Mouse (Mus musculus) embryonic facial prominence, embryonic 12.5 days (tissue): ENCODE data around the gene Clpx. TPM values are rescaled to one million over a fixed set of nuclear protein-coding genes. Genes with fewer than 3 reads are reported as not detected.
"Not testable (repeated sequence)": the region's sequence is repeated elsewhere in the genome, so short reads cannot be mapped to it uniquely, and the experiment has no call there.

Source experiments
- ATAC-seq: fragments of 200-750 bp; cut with Nextera tagmentation; 2 replicates; pipeline ENCODE4 v1.8.0; 2017; ENCODE audit not compliant: insufficient number of reproducible peaks, insufficient read depth, low FRiP score, low TSS enrichment
- H3K27ac ChIP-seq: fragments of 300-500 bp; sonication (generic); 2 replicates; pipeline ENCODE4 v1.5.1; 2016; ENCODE audit warnings: mild to moderate bottlenecking
- H3K27me3 ChIP-seq: fragments of 300-500 bp; sonication (generic); 2 replicates; pipeline ENCODE4 v1.6.1; 2016; ENCODE audit warnings: mild to moderate bottlenecking, moderate library complexity
- H3K36me3 ChIP-seq: fragments of 300-500 bp; sonication (generic); 2 replicates; pipeline ENCODE4 v1.6.1; 2016; ENCODE audit warnings: mild to moderate bottlenecking
- H3K4me1 ChIP-seq: fragments of 300-500 bp; sonication (generic); 2 replicates; pipeline ENCODE4 v1.6.1; 2016
- H3K4me2 ChIP-seq: fragments of 300-500 bp; sonication (generic); replicated peaks from 2 replicates; pipeline ENCODE4 v1.6.1; 2016; ENCODE audit warnings: mild to moderate bottlenecking, moderate library complexity
- H3K4me3 ChIP-seq: fragments of 300-500 bp; sonication (generic); 2 replicates; pipeline ENCODE4 v1.5.1; 2016; ENCODE audit warnings: mild to moderate bottlenecking
- H3K9ac ChIP-seq: fragments of 300-500 bp; sonication (generic); 2 replicates; pipeline ENCODE4 v1.6.1; 2016; ENCODE audit warnings: mild to moderate bottlenecking, moderate library complexity
- H3K9me3 ChIP-seq: fragments of 300-500 bp; sonication (generic); 2 replicates; pipeline ENCODE4 v1.6.1; 2016; ENCODE audit warnings: mild to moderate bottlenecking, moderate library complexity
- WGBS: fragments of 180-500 bp; shearing (Covaris S2); methylation state at CpG from one replicate; pipeline ENCODE4 v1.1.7; 2016; 5-methylcytosine and 5-hydroxymethylcytosine counted together
- polyA plus RNA-seq: library from polyadenylated mRNA; unstranded; fragments of >200 nt; fragmentation: Nextera tagmentation; extraction: Ambion mirVana; gene quantifications from 2 replicates; pipeline ENCODE4 v1.2.1, GENCODE M21; 2016

Gene Clpx
- polyA plus RNA-seq, 1 experiment from 2014 or later: 59.1 TPM

DNA sequence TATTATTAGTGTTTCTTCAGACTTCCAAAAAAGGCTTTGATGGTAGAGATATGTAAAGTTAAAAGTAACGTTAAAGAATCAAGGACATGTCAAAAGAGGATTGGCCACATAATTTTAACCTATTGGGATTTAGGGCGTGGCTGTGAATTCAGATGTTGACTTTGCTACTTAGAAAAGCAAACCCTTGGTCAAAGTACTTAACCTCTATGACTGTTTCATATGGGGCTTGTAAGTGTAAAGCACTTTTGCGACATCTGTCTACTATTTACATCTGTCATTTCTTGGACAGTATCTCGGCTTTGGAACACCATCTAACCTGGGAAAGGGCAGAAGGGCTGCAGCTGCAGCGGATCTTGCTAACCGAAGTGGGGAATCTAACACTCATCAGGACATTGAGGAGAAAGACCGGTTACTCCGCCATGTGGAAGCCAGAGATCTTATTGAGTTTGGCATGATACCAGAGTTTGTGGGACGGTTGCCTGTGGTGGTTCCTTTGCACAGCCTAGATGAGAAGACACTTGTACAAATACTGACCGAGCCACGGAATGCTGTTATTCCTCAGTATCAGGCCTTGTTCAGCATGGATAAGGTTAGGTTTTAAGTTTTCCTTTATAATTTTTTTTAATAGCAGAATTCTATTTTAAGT, 28.3 kb downstream of the Clpx start:
- Histone ChIP-seq H3K4me1 (no peaks in the 10 kb centered on the region), H3K9ac (no peak overlapping the region), H3K27me3 (no peaks in the 10 kb centered on the region), H3K36me3 (peaks cover 63% of the 10 kb centered on the region), H3K27ac (no peak overlapping the region), H3K4me3 (no peak overlapping the region), H3K9me3 (no peaks in the 10 kb centered on the region), H3K4me2 (no peak overlapping the region)
- no peak for ATAC-seq
- 87% methylated on average over 11 of the region's 11 CpGs for whole genome bisulfite sequencing

DNA sequence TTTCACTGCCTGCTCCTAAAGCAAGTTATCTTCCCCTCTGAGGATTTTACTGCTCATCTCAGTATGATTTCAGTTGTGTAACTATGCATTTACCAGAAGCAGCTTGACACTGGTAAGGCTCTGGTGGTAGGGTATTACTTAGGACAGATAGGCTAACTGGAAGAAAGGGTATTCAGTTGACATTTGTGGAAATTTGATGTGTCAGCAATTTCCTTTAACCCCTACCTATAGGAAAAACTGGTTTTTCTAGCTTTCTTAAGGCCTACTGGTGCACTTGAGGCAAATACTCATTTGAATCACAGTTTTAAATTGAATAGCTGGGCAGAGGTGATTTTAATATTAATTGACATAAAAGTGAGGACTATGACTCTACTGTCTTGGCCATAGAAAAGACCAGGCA, 31.9 kb downstream of the Clpx start:
- no peak overlapping the region for H3K27ac ChIP-seq
- H3K4me1 ChIP-seq: no peaks in the 10 kb centered on the region
- ATAC-seq: no peak
- no peaks in the 10 kb centered on the region for H3K27me3 ChIP-seq
- H3K4me2 ChIP-seq: no peak overlapping the region
- peaks cover 68% of the 10 kb centered on the region for H3K36me3 ChIP-seq
- H3K9ac ChIP-seq: no peak overlapping the region
- H3K9me3 ChIP-seq: no peaks in the 10 kb centered on the region
- no peak overlapping the region for H3K4me3 ChIP-seq

DNA sequence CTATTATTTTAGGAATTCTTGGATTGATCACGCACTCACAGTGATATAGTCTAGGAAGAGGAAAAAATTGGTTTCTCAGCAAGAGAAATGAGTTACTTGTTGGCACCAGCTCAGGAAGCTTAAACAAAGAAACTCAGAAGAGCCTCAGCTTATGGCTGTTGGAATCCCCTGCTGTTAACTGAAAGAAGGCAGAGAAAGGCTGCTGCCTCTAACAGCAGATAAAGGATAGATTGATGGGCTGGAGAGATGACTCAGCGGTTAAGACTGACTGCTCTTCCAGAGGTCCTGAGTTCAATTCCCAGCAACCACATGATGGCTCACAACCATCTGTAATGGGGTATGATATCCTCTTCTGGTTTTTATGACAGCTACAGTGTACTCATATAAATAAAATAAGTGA, 33.3 kb downstream of the Clpx start:
- Histone ChIP-seq H3K4me3 (no peak overlapping the region), H3K4me1 (no peaks in the 10 kb centered on the region), H3K27ac (no peak overlapping the region), H3K9ac (no peak overlapping the region), H3K27me3 (no peaks in the 10 kb centered on the region), H3K36me3 (peaks cover 68% of the 10 kb centered on the region), H3K9me3 (no peaks in the 10 kb centered on the region), H3K4me2 (no peak overlapping the region)
- 93% methylated on average over 2 of the region's 2 CpGs for WGBS
- no peak for ATAC-seq

DNA sequence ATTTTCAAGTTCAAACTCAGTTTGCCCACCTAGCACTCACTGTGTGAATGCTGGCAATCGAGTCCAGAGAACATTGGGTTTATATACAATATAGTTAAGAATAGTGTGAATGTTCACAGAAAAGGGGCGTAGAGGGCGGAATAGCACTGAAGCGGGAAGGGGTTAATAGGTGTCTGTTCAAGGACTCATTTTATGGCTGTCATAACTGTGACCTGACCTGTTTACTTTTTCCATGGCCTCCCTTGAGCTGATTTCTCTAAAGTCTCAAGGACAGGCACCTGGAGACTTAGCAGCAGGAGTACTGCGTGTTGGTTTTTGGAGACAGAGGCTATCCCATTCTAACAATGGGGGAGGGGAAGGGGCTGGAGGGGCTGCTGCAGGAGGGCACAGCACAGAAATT, 39.9 kb downstream of the Clpx start:
- no peaks in the 10 kb centered on the region for H3K9me3 ChIP-seq

DNA sequence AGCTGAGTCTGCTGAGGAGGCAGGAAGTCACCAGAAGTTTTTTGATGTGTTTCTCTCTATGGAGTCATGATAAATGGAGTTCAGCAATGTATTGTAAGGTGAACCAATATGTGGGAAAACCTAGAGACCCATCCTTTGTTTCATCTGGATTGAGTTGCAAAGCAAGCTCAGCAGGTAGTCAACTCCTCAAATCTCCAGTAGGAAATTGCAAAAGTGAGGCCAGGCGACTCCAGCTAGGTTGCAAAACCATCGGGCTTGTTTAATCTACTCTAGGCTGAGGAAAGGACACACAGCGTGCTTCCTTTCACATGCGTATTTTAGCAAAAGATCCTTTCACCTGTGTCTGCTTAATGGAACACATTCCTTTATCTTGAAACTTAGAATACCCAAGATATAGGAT, 45.1 kb downstream of the Clpx start:
- no peak overlapping the region for H3K4me3 ChIP-seq
- no peaks in the 10 kb centered on the region for H3K36me3 ChIP-seq
- H3K9me3 ChIP-seq: no peaks in the 10 kb centered on the region
- no peak overlapping the region for H3K9ac ChIP-seq
- 83% methylated on average over 4 of the region's 4 CpGs for WGBS
- no peaks in the 10 kb centered on the region for H3K27me3 ChIP-seq
- H3K27ac ChIP-seq: no peak overlapping the region
- no peak for ATAC-seq
- no peak overlapping the region for H3K4me2 ChIP-seq
- H3K4me1 ChIP-seq: no peaks in the 10 kb centered on the region

More for the DNA sequence above, 39.9 kb downstream of the Clpx start:
- H3K36me3 ChIP-seq: peaks cover 18% of the 10 kb centered on the region
- H3K27me3 ChIP-seq: no peaks in the 10 kb centered on the region
- ATAC-seq: no peak
- H3K4me1 ChIP-seq: no peaks in the 10 kb centered on the region
- no peak overlapping the region for H3K9ac ChIP-seq
- WGBS: 95% methylated on average over 5 of the region's 5 CpGs
- H3K4me2 ChIP-seq: no peak overlapping the region
- no peak overlapping the region for H3K27ac ChIP-seq
- H3K4me3 ChIP-seq: no peak overlapping the region

DNA sequence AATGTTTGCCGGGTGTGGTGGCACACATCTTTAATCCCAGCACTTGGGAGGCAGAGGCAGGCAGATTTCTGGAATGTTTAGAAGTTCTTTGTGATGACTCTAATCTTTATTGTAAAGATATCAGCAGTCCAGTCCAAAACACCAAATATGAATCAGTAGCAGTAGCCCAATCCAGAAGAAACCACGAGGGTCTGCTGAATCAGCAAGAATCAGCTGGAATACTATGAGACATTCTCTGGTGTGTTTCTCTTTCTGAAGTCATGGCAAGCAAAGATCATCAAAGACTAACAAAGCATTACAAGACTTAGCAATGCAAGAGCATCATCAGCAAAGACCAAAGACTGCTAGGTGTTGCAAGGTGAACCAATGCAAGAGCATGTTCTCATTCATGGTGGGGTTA, 46.4 kb downstream of the Clpx start:
- H3K9me3 ChIP-seq: peaks cover 4% of the 10 kb centered on the region; the same call in 1 of the 2 replicates
- H3K27ac ChIP-seq: no peak overlapping the region
- no peak overlapping the region for H3K4me3 ChIP-seq
- WGBS: 76% methylated on average over 2 of the region's 2 CpGs
- no peaks in the 10 kb centered on the region for H3K36me3 ChIP-seq
- no peak overlapping the region for H3K4me2 ChIP-seq
- no peak overlapping the region for H3K9ac ChIP-seq
- H3K27me3 ChIP-seq: no peaks in the 10 kb centered on the region
- ATAC-seq: no peak
- H3K4me1 ChIP-seq: no peaks in the 10 kb centered on the region

DNA sequence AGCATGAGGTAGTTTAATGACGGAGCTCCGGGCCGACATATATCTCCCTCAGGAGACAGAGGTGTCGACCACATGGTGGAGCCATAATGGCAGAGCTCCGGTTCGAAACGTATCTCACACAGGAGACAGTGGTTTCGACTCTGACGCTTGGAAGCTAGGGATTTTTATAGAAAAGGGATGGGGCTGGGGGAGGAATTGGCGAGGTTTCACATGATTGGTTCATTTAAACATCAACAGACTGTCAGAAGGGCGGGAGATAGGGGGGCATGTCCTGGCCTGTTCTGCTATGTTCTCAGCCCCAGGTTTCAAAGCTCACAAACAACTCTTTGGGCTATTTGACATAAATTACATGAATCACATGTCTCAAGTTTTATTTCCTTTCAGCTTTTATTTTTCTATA, 51.4 kb downstream of the Clpx start:
- WGBS: 74% methylated on average over 11 of the region's 11 CpGs

DNA sequence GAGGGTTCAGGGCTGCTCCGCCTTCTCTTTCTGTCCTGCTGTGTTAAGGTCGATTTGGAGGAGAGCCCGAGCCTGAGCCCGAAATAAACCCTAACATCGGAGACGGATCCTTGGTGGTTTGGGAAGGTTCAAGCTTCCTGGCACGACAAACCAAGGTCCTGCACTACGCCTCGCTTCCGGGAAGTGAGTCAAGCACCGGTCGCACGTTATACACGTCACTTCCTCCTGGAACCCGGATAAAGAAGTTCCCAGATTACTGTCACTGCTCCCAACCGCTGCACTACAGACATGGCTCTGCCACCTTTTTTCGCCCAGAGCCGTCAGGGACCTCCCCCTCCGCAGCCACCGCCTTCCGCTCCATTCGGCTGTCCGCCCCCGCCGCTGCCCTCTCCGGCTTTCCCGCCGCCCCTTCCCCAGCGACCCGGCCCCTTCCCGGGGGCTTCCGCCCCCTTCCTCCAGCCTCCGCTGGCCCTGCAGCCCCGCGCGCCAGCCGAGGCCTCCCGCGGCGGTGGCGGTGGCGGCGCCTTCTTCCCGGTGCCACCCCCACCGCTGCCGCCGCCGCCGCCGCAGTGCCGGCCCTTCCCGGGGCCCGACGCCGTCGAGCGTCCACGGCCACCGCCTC, 51.9 kb downstream of the Clpx start, which contains the start of gene Pdcd7:
Gene Pdcd7 (plus strand): TSS at position 251 of the 622 bp plus-strand sequence.
- peak; percentile 87 for ATAC-seq
- peaks cover 12% of the 10 kb centered on the region for H3K4me1 ChIP-seq
- peak within 1 kb of the TSS; percentile 100 for H3K4me3 ChIP-seq
- H3K4me2 ChIP-seq: peak within 1 kb of the TSS; percentile 89
- H3K36me3 ChIP-seq: no peaks in the 10 kb centered on the region
- H3K9ac ChIP-seq: peak within 1 kb of the TSS; percentile 99
- under 1% methylated on average over 57 of the region's 59 CpGs for WGBS
- peak within 1 kb of the TSS; percentile 93 for H3K27ac ChIP-seq
- H3K9me3 ChIP-seq: peaks cover 4% of the 10 kb centered on the region; the same call in 1 of the 2 replicates
- no peaks in the 10 kb centered on the region for H3K27me3 ChIP-seq

More for the DNA sequence above, 51.4 kb downstream of the Clpx start:
- Histone ChIP-seq H3K9ac (peak overlapping the region; percentile 99; the same call in 1 of the 2 replicates), H3K4me3 (peak overlapping the region; percentile 100), H3K27ac (peak overlapping the region; percentile 93), H3K4me1 (peaks cover 12% of the 10 kb centered on the region), H3K4me2 (peak overlapping the region; percentile 89)
- ATAC-seq, H3K36me3 ChIP-seq, H3K27me3 ChIP-seq, H3K9me3 ChIP-seq: not testable (repeated sequence)

DNA sequence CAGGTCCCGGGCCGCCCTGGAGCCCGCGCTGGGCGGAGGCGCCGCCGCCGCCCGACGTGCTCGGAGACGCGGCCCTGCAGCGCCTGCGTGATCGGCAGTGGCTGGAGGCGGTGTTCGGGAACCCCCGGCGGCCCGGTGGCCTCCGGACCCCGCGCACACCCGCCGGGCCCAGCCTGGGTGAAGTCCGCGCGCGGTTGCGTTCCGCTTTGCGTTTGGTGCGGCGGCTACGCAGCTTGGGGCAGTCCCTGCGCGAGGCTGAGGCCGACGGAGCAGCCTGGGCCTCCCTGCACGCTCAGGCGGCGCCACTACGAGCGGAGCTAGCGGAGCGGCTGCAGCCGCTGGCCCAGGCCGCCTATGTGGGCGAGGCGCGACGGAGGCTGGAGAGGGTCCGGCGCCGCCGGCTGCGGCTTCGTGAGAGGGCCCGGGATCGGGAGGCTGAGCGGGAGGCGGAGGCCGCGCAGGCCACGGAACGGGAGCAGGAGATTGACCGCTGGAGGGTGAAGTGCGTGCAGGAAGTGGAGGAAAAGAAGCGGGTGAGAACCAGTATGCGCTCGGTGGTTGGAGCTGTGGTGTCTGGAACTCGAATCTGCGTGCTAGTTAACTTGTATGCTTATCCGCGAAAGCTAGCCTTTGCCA, 52.5 kb downstream of the Clpx start:
- Histone ChIP-seq H3K27me3 (no peaks in the 10 kb centered on the region), H3K4me2 (peak overlapping the region; percentile 89), H3K36me3 (no peaks in the 10 kb centered on the region), H3K9me3 (peaks cover 4% of the 10 kb centered on the region; the same call in 1 of the 2 replicates), H3K9ac (peak overlapping the region; percentile 99), H3K4me3 (peak overlapping the region; percentile 100), H3K27ac (peak overlapping the region; percentile 93), H3K4me1 (peaks cover 12% of the 10 kb centered on the region)
- ATAC-seq: peak; percentile 79
- WGBS: under 1% methylated on average over 77 of the region's 77 CpGs

DNA sequence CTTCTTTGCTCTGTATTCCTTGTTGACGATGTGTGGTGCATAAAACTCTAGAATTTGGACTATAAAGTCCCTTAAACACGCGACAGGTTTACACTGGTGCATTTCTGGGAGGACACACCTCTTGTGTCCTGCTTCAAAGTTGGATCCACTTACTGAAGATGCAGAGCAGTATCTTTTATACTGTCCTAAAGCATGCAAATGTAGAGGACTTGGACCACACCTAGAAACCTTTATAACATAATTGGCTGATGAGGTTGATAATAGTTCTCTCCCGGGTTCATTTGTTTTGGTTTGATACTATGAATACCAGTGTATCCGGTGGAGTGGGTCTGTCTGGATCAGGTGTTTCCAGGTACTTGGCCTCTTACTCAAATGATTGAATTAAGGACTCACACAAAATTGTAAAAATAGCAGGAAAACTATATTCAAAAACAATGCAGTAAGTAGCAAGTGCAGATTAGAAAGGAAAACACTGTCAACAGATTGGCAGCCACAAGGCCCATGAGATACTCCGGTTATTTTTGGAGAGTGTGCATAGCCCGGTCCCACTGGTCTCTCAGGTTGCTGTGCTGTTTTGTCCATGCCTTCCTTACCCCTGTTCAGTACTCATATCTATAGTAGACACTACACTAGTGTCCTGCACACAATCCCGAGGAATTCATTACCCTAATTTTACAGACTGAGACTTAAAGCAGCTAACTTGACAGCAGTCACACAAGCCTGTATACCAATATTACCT, 53.2 kb downstream of the Clpx start:
- Histone ChIP-seq H3K36me3 (no peaks in the 10 kb centered on the region), H3K4me3 (peak overlapping the region; percentile 100), H3K9me3 (peaks cover 4% of the 10 kb centered on the region; the same call in 1 of the 2 replicates), H3K4me1 (peaks cover 12% of the 10 kb centered on the region), H3K27me3 (no peaks in the 10 kb centered on the region), H3K27ac (peak overlapping the region; percentile 93; the same call in 1 of the 2 replicates), H3K4me2 (peak overlapping the region; percentile 89), H3K9ac (peak overlapping the region; percentile 99)
- no peak for ATAC-seq
- WGBS: 43% methylated on average over 8 of the region's 8 CpGs

DNA sequence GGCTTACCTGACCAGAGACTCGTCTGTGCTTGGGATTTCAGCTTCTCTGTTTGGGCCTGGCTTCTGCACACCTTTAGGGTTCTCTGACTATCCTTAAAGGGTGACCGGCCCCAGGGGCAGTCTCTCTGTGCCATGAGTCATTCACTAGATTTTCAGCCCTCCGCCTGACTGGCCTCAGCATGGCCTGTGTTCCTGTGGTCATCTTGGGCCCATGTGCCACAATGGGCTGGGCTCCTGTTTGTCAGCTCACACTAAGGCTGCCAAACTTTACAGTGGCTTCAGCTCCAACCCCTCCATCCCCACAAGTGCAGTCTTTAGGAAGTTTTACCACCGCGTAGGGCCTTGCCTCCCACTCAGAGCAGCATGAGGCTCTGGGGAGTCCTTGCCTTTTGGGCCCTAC, 59.2 kb downstream of the Clpx start:
- H3K9ac ChIP-seq: no peak overlapping the region
- H3K4me3 ChIP-seq: no peak overlapping the region
- H3K4me1 ChIP-seq: no peaks in the 10 kb centered on the region
- peaks cover 30% of the 10 kb centered on the region for H3K36me3 ChIP-seq
- no peak overlapping the region for H3K4me2 ChIP-seq
- no peak for ATAC-seq
- H3K27me3 ChIP-seq: no peaks in the 10 kb centered on the region
- WGBS: 87% methylated on average over 5 of the region's 5 CpGs
- no peak overlapping the region for H3K27ac ChIP-seq
- no peaks in the 10 kb centered on the region for H3K9me3 ChIP-seq
